Mouse (Mus musculus) hematopoietic stem cell, adult 5-6 weeks (primary cell): ENCODE data around the gene Rab8b. TPM values are rescaled to one million over a fixed set of nuclear protein-coding genes. Genes with fewer than 3 reads are reported as not detected.
"Not testable (repeated sequence)": the region's sequence is repeated elsewhere in the genome, so short reads cannot be mapped to it uniquely, and the experiment has no call there.

ENCODE experiments used
- ATAC-seq, 2 experiments: fragments of 125-278 bp in 1 of 2; replicated peaks in 1 of 2; 2 replicates each; pipeline ENCODE4 v1.8.0; 2016 to 2017; ENCODE audit warnings: inconsistent platforms in 2 of 2, mild to moderate bottlenecking in 2 of 2, moderate number of reproducible peaks in 2 of 2, low read depth in 1 of 2, moderate TSS enrichment in 1 of 2; ENCODE audit not compliant: low FRiP score in 2 of 2, poor library complexity in 2 of 2, severe bottlenecking in 2 of 2, insufficient read depth in 1 of 2, low TSS enrichment in 1 of 2
- total RNA-seq: library from RNA; stranded (forward); fragments of 172-1452, 232-1000 nt; gene quantifications from 2 replicates; pipeline ENCODE4 v1.2.3, GENCODE M21; 2017

The Rab8b gene
- total RNA-seq, 1 experiment from 2014 or later: 118 TPM

DNA sequence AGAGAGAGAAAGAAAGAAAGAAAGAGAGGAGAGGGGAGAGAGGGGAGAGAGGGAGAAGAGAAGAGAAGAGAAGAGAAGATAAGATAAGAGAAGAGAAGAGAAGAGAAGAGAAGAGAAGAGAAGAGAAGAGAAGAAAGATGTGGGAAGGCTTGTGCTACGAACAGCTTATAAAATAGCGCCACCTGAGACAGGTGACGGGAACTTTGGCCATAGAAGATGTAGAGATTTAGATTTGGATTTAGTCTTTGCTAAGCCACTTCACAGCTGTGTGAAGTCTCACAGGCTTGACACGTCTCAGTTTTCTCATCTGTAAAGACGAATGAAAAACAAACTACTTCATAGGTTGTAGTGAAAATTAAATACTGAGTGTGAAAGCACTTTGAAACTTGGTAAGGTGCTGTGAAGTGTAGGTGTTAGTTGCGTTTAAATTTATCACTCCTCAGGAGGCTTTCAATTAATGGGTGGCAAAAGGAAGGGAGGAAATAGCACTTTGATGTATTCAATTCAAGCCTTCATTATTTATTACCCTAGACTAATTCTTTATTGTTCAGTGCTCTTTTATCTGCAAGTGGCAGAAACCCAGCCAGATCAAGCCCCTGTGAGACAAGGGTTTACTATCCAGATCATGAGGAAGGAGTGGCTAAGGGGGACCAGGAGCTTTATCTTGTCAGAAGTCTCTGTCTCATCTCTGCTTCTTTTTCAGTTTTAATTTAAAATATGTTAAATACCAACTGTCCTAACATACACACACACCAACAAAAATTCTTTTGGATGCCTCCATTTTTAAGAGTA is 1.2 kb upstream of the Rab8b start:
- no peak for ATAC-seq

DNA sequence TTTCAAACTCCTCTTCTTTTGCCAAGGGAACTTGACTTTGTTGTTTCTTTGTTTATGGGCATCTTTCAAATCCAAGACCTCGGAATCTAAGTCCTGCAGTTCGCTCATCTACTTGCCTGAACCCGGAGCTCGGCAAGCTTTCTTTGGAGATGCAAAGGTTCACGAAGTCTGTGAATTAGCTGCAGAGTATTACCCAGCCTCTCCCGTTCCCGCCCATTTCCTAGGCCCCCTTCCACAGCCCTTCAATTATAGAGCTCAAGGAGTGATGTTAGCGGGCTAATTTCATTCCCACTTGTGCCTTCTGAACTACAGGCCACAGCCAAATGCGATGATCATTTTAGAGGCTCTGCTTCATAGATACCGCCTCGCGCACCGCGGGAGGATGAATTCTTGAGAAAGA is 494 bp upstream of the Rab8b start:
- no peak for ATAC-seq

DNA sequence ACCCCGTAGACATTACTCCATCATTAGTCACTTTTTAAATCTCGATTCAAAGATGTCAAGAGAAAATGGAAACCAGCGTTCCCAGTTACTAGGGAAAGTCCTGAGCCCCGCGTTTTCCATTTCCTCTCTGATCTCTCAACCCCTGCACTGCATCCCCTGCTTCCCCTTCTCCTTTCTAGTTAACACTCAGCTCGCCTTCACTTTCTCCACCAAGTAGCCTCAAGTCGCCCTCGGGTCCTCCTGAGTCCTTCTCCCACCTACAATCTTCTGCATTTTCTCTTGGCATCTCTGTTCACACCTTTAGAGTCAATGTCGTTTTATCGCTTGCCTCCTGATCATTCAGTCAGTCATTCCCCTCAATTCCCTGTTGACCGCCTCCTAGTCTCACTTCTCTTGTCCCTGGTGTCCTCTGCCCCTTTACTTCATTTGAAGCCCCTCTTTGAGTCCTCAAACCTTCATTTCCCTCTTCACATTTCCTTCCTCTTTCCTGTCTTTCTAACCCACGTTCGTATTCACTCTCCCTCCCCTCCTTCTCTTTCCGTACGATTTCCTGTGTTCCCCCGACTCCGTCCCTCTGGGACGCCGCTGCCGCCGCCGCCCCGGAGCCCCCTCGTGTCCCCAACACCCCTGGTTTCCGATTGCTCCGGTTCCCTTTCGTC is 686 bp downstream of the Rab8b start:
- no peak for ATAC-seq

DNA sequence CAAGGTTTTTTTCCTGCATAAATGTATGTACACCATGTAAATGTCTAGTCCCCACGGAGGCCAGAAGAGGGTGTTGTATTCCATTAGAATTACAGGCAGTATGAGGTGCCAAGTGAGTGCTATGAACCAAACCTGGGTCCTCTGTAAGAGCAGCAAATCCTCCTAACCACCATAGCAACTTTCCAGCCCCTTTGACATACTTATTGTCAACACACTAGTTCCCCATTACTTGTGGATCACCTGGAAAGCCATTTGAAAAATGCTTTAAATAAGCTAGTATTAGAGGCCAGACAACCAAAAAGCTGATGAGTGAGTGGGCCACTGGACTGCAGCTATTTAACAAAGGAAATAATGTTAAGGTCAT is 1.6 kb downstream of the Rab8b start:
- ATAC-seq: no peak

DNA sequence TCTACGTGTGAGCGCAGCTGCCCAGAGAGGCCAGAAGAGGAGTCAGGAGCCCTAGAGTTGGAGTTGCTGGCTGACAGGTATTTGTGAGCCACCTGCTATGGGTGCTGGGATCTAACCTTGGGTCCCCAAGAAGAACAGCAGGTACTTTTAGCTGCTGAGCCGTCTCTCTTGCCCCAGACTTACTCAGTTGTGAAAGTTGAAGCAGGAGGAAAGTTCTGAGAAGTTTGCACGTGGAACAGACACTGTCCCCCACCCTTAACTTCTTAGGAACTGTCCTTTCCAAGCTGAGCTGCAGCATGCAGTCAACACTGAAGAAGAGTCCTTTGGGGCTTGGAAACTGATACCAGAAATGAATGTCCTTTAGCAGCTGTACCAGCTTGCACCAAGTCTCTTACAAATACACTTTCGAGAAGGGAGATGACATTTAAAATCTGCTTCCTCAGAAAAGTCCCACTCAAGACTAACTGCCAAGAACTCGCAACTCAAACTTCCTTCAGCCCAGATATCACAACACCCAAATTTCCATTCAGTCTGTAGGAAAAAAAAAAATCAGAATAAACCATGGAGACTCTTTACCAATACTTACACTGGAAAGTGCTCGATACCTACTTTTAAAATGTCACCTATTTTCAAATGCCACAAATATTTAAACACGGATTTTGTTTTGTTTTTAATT is 2.1 kb downstream of the Rab8b start:
- ATAC-seq: no peak

DNA sequence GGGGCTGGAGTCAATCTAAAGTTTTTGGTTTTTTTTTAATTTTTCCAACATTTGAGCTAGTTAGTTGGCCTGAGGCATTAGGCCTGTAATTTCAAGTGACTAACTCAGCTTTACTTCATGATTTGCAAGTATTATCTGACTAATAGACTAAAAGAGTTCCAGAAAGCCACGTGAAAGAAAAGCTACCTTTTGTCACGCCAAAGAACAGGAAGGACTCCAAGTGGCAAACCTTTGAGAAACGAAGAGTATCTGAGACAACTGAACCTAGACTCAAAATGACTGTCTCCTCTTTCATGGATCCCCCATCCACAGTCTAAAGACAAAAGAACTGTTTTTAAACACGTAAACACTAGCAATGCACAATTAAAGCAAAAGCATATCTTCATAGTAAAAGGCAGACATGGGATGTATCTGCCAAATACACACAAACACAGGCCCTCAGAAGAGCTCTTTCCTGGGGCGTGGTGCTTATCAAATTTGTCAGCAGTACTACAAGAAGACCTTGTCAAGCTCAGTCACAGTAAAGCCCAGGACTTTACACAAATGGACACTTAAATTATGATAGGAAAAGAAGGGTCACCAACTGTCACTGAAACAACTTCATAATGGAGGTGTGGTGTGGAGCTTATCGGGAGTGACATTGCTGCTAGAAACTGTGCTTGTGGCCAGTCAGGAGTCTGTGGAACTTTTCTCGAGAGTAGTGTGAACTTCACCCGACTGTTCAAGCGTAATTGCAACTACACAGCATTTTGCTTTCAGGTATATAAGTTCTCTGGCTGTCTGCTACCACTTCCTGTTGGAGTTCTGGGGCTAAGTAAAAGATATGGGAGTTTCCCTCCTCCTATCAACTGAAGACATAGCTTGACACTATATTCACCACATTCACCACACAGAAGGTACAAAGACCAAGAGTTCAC is 3.4 kb downstream of the Rab8b start:
- peak in 1 of 2 experiments; percentile 2; a peak in 1 of 4 replicates for ATAC-seq

DNA sequence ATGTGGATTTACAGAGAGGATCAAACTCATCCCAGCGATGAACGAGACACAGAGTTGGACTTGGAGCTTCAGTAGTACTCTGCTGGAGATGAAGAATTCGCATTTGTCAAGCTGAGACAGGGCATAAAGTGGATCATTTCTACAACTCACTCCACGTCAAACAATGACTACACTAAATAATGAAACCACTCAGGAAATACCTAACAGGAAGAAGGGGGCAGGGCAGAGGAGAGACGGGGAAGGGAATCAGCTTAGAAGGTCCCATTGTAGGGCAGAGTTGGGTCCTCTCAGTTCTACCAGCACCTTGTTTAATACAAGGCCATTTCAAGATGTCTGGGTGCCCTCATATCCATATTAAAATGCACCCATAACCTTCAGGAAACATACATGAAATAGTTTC is 4.1 kb downstream of the Rab8b start:
- ATAC-seq: peak; percentile 65 to 68

DNA sequence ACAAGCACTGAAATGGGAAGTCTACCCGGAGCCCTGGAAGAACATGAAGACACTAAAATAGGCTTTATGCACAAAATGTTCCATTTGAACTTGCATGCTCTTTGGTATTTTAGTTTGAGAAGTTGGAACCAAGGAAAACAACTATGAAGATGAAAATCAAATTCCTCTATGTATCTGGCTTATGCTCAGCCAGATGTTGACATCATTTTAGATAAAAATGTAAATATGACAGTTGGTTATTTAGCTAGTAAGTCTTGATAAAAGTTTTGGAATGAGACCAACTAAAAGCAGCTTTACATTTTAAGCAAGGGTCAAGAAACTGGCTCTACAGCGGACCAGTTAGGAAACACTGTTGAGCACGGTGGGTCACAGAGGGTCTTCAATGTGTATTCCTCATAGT is 4.9 kb downstream of the Rab8b start:
- ATAC-seq: no peak

DNA sequence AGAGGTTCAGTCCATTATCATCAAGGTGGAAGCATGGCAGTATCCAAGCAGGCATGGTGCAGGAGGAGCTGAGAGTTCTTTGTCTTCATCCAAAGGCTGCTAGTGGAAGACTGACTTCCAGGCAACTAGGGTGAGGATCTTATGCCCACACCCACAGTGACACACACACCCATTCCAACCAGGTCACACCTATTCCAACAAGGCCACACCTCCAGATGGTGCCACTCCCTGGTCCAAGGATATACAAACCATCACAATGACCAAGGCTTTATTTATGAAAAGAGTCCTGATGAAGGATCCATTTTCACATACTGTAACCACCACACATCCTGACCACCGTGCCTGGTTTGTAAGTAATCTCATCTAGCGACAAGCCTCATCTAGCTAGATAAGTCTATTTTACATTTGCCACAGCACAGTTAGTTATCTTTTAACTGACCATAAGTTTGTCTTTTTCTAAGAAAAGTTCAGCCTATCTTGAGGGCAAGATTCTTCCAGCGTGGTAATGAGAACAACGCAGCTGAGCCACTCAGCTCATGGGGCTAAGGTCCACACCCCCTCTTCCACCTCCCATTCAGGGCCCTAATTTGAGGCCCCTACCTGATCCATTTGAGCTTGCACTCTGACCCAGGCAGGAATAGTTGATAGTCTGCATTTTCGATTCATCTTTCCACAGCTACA is 6.1 kb downstream of the Rab8b start:
- not testable (repeated sequence) for ATAC-seq

DNA sequence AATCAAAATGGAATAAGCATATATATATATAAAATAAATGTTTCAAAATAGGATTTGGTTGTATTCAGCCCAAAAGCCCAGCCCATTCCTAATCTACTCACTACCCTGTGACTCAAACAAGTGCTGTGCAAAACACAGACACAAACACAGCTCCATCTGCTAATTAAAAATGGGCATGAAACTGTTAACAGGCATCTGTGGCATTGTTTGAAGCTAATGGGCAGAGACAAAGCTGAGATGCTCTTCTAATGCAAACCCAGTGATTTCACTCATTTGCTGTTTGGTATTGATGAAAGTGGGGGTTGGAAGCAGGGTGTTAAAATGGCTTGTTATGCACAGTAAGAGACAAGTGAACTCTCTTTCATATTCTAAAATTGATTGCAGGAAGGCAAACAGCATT is 7.2 kb downstream of the Rab8b start:
- no peak for ATAC-seq

DNA sequence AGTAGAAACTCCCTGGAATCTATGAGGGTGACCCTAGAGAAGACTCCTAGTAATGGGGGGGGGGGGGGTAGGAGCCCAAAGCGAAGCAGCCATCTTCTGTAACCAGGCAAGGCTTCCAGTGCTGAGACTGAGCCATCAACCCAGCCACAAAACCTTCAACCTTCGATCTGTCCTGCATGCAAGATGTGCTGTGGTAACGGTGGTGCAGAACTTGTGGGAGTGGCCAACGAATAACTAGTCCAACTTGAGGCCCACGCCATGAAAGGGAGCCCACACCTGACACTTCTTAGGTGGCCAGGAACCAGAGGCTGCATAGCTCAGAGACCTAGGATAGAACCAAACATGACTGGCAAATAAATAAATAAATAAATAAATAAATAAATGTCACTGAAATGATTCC is 8.8 kb downstream of the Rab8b start:
- no peak for ATAC-seq

DNA sequence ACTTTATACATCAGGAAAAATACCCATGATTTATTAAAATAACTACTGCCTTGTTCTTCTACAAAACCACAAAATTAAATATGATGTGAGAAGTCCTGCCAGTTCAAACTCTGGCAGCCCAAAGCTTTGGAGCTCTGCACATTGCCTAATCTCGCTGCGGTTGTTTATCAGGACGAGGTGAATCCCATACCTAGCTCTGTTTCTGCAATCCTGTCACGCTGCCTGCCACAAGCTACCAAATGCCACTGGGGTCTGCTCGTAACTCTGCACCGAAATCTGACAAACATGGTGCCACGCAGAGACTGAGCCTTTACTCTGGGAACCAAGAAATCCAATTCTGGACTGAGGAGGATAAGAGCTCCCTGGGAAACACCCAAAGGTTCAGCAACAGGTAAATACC is 9.6 kb downstream of the Rab8b start:
- no peak; a peak in 1 of 4 replicates for ATAC-seq

DNA sequence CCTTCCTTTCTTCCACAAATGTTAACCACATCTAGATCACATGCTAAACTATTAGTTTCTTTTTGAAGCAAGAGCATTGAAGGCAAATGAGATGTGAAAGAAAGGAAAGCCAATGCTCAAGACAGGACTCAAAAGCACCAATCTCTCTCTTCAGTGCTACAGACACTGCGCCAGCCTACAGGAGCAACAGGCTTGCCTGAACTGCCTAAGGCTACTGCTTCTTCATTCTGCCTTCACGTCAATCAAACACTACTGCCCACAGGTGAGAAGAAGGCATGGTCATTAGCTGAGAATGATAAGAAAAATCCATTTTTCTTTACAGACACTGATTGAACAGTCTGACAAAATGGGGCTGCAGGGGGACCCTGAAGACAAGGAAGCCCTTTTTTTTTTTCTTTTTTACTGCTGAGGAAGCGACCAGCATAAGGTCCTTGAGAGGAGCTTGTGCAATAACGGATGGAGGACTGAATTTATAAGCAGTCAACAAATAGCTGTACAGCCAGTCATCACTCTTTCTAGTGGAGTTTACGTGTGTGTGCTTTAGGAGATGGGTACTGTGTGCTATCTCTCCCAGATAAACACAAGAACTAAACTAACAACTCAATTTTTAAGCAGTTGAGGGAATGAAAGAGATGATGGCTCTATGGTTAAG is 11.6 kb downstream of the Rab8b start:
- peak in 1 of 2 experiments; percentile 31; a peak in 2 of 4 replicates for ATAC-seq

DNA sequence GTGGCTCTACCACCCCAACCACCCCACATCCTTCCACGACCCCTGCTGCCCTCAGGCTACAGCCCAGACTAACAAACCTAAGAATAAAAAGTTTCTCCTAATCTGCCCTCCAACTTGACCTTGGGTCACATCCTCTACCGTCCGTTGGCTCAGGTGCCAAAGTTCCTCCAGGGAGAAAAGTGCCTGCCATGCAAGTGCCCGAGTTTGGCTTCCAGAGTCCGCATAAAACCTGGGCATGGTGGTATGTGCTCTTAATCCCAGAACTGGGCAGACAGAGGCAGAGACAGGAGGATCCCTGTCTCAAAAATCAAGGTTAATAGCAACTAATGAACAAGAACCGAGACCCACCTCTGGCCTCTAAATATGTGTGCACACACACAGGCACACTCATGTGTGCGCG is 12.4 kb downstream of the Rab8b start:
- ATAC-seq: no peak

DNA sequence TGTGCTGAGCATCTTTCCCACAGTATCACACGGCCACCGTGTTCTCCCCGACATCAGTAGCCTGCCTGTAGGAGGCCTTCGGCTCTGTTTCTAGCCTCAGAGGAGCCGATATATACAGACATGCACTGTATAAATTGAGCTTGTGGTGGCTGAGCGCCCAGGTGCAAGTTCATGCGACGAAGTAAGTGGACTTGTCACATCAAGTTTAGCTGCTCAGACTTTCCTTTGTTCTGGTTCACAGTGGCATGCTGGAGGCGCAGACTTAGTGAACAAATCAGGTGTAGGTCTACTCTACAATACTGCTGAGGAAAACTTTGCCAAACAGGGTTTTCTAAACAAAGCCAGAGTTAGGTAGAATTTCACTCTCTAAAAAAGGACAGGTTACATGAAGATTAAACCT is 13.5 kb downstream of the Rab8b start:
- ATAC-seq: no peak

DNA sequence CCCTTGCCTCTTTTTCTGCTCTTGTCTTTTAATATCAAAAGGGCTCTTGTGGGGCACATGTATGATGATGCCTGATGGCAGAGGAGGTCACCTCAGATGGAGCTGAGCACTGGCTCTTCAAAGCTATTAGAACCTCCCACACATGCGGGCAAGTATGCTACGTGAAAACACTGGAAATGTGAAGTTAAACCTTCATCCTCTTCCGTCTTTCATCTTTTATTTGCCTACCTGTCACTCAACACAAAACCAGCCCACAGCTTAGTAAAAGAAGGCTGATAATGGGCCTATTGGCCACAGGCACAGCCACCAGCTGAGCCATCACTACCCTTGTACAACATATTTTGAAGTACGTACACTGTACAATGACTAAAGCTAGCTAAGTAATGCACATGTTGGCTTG is 20.0 kb downstream of the Rab8b start:
- no peak for ATAC-seq

DNA sequence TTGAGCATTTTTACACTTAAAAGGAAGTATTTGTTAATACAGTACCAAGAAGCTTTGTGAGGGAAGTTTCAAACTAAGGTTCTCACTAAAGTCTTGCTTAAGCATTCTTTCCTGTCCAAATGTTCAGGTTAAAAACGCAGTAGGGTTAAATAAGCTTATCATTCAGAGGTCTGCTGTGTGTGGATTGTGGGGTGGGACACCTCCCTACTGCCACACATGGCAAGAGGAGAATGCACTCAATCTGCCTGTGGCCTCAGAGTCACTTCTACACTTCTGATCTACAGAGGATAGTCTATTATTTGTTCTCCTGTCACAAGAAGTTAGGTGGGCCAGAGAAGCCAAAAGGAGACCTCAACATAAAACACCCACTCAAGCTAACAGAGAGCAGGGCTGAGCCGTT is 20.4 kb downstream of the Rab8b start:
- no peak; a peak in 1 of 4 replicates for ATAC-seq
